Mouse (Mus musculus) heart, postnatal 0 days (tissue): ENCODE data around the gene L3mbtl3.

Experiments used
- CTCF ChIP-seq: IDR thresholded peaks from 2 replicates; pipeline ENCODE4 v1.5.1; 2016; ENCODE audit warnings: antibody characterized with exemption, control low read depth, low read depth
- EP300 ChIP-seq: IDR thresholded peaks from 2 replicates; pipeline ENCODE4 v1.6.1; 2016; ENCODE audit warnings: antibody characterized with exemption, low read depth

DNA sequence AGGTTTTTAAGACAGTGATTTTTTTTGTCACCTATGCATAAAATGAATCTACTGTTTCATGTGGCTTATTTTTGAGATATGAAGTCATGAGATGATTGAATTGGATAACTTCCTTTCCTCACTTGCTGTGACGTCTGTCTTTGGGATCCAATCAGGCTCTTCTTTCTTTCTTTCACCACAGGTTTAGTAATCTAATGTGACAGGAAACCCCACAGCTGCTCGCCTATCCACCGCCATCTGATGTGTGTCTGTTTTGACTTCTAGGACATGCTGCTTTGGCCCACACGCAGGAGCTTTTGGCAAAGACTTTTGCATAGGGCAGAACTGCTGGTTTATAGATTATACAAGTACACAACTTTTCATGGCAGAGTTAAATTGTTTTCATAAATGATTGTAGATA is 115.9 kb downstream of the L3mbtl3 start:
- no peak for TF ChIP-seq CTCF
- no peak for TF ChIP-seq EP300
